Mouse (Mus musculus): ENCODE data around the gene Sorbs1. TPM values are rescaled to one million over a fixed set of nuclear protein-coding genes. Genes with fewer than 3 reads are reported as not detected.

Gene Sorbs1
- polyA plus RNA-seq, 1 experiment from 2014 or later = 90.6 TPM

Other genes with a start within 250 kb of the Sorbs1 start
- gene Pdlim1, start 241.9 kb downstream of the Sorbs1 start, polyA plus RNA-seq (2014; fragmentation: Nextera tagmentation; extraction: Ambion mirVana) = 318 and 322 TPM in 2 replicates
- 38.9 and 42.9 TPM in 2 replicates for gene Aldh18a1, start 74.7 kb upstream of the Sorbs1 start, polyA plus RNA-seq (2014; fragmentation: Nextera tagmentation; extraction: Ambion mirVana)
- 7.6 and 10.3 TPM in 2 replicates for gene Tctn3, start 98.5 kb upstream of the Sorbs1 start, polyA plus RNA-seq (2014; fragmentation: Nextera tagmentation; extraction: Ambion mirVana)
- gene Entpd1, start 98.6 kb upstream of the Sorbs1 start, polyA plus RNA-seq (2014; fragmentation: Nextera tagmentation; extraction: Ambion mirVana) = 13.1 and 15.9 TPM in 2 replicates
- gene Cc2d2b, start 235.0 kb upstream of the Sorbs1 start, polyA plus RNA-seq (2014; fragmentation: Nextera tagmentation; extraction: Ambion mirVana) = 0.57 TPM in 1 of 2 replicates, not detected in the other

Data from heart, embryonic 11.5 days (tissue).